Mouse (Mus musculus) heart, embryonic 10.5 days (tissue): ENCODE measurements at regions not wholly inside any gene's neighbourhood (a gene's known extent, or its start where the extent isn't known, plus 50 kb on each side); places are given as distances from the start of the nearest gene placed in this dataset.
A peak's percentile ranks its signal among the peaks of the same experiment; 100 is the strongest.

Experiments
- DNase-seq: peaks from one replicate; pipeline ENCODE4 v3.0.0-alpha.2; 2017; ENCODE audit warnings: low spot score
- H3K27ac ChIP-seq: fragments of 300-500 bp; sonication (generic); 2 replicates; pipeline ENCODE4 v1.5.1; 2016; ENCODE audit warnings: mild to moderate bottlenecking
- H3K27me3 ChIP-seq: fragments of 300-500 bp; sonication (generic); 2 replicates; pipeline ENCODE4 v1.6.1; 2016; ENCODE audit warnings: mild to moderate bottlenecking; ENCODE audit not compliant: poor library complexity, insufficient read depth, severe bottlenecking
- H3K36me3 ChIP-seq: fragments of 300-500 bp; sonication (generic); 2 replicates; pipeline ENCODE4 v1.6.1; 2016; ENCODE audit warnings: mild to moderate bottlenecking, moderate library complexity
- H3K4me1 ChIP-seq: fragments of 300-500 bp; sonication (generic); 2 replicates; pipeline ENCODE4 v1.6.1; 2016; ENCODE audit warnings: mild to moderate bottlenecking
- H3K4me3 ChIP-seq: fragments of 300-500 bp; sonication (generic); 2 replicates; pipeline ENCODE4 v1.5.1; 2016; ENCODE audit warnings: mild to moderate bottlenecking, moderate library complexity
- H3K9me3 ChIP-seq: fragments of 300-500 bp; sonication (generic); 2 replicates; pipeline ENCODE4 v1.6.1; 2016; ENCODE audit warnings: mild to moderate bottlenecking, moderate library complexity
- WGBS: fragments of 180-500 bp; shearing (Covaris S2); methylation state at CpG from one replicate; pipeline ENCODE4 v1.1.7; 2016; 5-methylcytosine and 5-hydroxymethylcytosine counted together

DNA sequence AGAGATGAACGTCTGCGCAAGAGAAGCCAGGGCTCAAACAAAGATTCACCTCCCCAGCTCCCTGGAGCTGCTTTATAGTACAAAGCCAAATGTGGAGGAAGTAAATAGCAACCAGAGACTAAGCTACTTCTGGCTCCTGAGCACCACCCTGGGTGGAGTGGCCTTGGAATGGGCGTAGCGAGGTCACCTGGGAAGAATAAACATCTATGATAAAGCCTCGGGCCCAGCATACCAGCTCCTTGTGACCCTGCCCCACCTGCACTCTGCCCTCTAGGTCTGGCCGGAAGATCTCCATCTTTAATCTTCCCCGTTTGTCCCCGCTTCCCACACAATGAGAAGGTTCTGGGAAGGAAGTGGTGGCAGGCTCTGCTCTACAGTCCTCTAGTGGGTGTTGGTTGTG, 61.0 kb upstream of the Ptpn3 start:
- Histone ChIP-seq H3K36me3 (no peaks in the 10 kb centered on the region), H3K27ac (no peak overlapping the region), H3K4me1 (no peaks in the 10 kb centered on the region), H3K27me3 (no peaks in the 10 kb centered on the region), H3K9me3 (no peaks in the 10 kb centered on the region), H3K4me3 (no peak overlapping the region)
- no peak for DNase-seq
- WGBS: 80% methylated on average over 8 of the region's 8 CpGs

GRCm38 (mm10) chr4:57369736-57370373, 64.2 kb upstream of the Palm2 start:
- H3K27me3 ChIP-seq: no peaks in the 10 kb centered on the region
- H3K27ac ChIP-seq: no peak overlapping the region
- no peaks in the 10 kb centered on the region for H3K4me1 ChIP-seq
- H3K36me3 ChIP-seq: no peaks in the 10 kb centered on the region
- WGBS: 14% methylated on average over 12 of the region's 12 CpGs
- no peak overlapping the region for H3K4me3 ChIP-seq
- no peaks in the 10 kb centered on the region for H3K9me3 ChIP-seq
- peak; percentile 86 for DNase-seq

GRCm38 (mm10) chr4:57377872-57378271, 56.2 kb upstream of the Palm2 start:
- no peaks in the 10 kb centered on the region for H3K9me3 ChIP-seq
- WGBS: 35% methylated on average over 5 of the region's 5 CpGs
- H3K36me3 ChIP-seq: no peaks in the 10 kb centered on the region
- H3K27me3 ChIP-seq: no peaks in the 10 kb centered on the region
- no peak overlapping the region for H3K27ac ChIP-seq
- DNase-seq: no peak
- peaks cover 9% of the 10 kb centered on the region; the same call in 1 of the 2 replicates for H3K4me1 ChIP-seq
- H3K4me3 ChIP-seq: no peak overlapping the region

DNA sequence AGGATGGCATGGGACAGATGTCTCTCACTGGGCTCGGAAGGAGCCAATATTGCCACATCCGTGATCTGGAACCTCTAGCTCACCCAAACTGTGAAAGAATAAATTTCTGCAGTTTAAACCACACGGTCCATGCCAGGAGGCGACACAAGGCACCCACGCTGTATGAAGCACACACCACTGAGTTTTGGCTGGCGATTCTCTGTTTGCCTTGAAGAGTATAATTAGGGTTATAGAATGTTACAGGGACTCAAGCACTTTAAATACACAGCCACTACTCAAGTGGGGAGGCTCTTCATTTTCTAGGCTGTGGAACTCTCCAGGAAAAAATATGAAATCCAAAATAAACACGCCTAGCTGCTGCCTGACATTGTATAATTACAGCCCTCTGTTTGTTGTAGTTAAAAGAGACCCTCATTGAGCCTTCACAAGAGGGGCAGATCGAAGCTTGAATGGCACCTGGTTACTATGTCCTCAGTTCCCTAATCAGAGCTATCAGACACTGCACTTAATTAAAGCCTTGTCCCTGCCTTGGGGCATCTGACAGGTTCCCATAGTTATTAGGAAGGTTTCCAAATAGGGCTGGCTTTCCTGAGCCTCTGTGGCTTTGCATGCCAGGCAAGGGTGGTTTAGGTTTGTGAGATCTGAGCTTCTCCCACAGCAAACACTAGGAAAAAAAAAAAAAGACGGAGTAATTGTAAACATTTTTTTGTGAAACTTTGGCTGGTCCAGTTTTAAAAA, 53.8 kb upstream of the Palm2 start:
- 82% methylated on average over 9 of the region's 9 CpGs for WGBS
- H3K4me3 ChIP-seq: no peak overlapping the region
- no peak for DNase-seq
- no peak overlapping the region for H3K27ac ChIP-seq
- H3K9me3 ChIP-seq: no peaks in the 10 kb centered on the region
- peaks cover 9% of the 10 kb centered on the region; the same call in 1 of the 2 replicates for H3K4me1 ChIP-seq
- no peaks in the 10 kb centered on the region for H3K36me3 ChIP-seq
- H3K27me3 ChIP-seq: no peaks in the 10 kb centered on the region

DNA sequence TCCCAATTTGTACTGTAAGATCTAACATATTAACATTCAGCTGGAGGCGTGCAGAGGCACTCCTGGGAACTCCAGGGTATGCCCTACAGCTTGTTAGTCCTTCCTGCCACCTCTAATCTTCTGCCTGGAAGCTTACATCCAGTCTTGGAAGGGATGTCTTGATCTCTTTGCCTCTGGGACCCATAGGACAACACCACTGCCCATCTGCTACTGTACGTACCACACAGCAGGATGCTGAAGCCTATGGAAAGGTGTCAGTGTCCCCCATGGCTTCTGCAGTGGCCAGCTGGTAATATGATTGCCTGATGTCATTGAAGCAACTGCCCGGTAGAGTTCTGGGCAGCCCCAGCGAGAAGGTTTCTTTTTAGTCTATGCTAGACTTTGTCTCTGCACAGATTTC, 52.7 kb upstream of the Palm2 start:
- Histone ChIP-seq H3K4me1 (peaks cover 9% of the 10 kb centered on the region; the same call in 1 of the 2 replicates), H3K36me3 (no peaks in the 10 kb centered on the region), H3K9me3 (no peaks in the 10 kb centered on the region), H3K4me3 (no peak overlapping the region), H3K27ac (no peak overlapping the region), H3K27me3 (no peaks in the 10 kb centered on the region)
- WGBS: 81% methylated on average over 4 of the region's 4 CpGs
- no peak for DNase-seq
